Mouse (Mus musculus): ENCODE data around the gene Sh3pxd2b.

GRCm38 (mm10) chr11:32395791-32396190, 48.2 kb downstream of the Sh3pxd2b start:
- no peak for TF ChIP-seq CTCF (IDR thresholded peaks at IDR 0.05; ENCODE audit: low read depth)
- no peak for TF ChIP-seq EP300 (IDR thresholded peaks at IDR 0.05; ENCODE audit: low read depth)

Data from heart, postnatal 0 days (tissue).